Mouse (Mus musculus) urinary bladder, adult 18-20 months (tissue): ENCODE measurements around the gene Prss48.
"Not testable (repeated sequence)": the region's sequence is repeated elsewhere in the genome, so short reads cannot be mapped to it uniquely, and the experiment has no call there.

Experiments
- DNase-seq, 2 experiments: peaks; one replicate each; pipeline ENCODE4 v3.0.0; 2022; ENCODE audit warnings: low spot score in 2 of 2, mixed read lengths in 2 of 2

Prss48 gene

GRCm38 (mm10) chr3:86004751-86005150, 2.5 kb upstream of the Prss48 start:
- no peak for DNase-seq

- DNase-seq: no peak
Measured at GRCm38 (mm10) chr3:86002940-86003339, 649 bp upstream of the Prss48 start.

GRCm38 (mm10) chr3:86001271-86001670, 1.0 kb downstream of the Prss48 start:
- no peak for DNase-seq

DNA sequence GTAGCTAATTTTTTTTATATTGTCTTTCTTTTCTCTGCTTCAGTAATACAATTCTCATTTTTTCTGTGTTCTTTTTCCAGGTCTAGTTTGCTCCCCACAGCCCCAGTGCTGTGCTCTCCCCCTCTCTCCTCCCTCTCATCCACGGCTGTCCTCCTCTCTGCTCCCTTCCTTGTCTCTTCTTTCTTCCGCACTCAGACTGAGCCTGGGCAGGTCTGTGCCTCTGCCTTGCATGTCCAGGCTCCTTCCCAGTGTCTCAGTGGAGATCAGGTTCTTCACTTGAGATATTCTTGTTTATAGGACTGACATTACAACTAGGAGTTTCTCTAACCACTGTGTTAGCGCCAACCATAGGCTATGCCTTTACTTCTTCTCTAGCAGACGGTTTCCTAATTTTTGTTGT, 7.6 kb downstream of the Prss48 start:
- DNase-seq: peak in 1 of 2 experiments; percentile 42

GRCm38 (mm10) chr3:85993744-85994143, 8.5 kb downstream of the Prss48 start:
- no peak for DNase-seq

DNA sequence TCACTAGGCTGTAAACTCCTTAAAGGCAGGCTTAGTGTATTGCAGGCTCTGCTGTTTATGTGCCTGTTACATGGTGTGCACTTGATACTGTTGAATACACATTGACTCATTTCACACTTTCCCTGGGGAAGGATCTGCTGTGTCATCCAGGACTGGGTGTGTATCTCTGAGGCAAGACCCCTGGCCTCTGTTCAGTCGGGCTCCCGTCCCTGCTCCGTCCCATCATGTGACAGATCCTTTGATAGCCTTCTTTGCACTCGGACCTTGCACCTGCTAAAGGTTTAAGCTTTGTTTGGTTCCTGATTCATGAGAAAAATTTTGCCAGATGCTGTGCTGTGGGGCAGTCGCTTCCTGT, 10.5 kb downstream of the Prss48 start:
- DNase-seq: no peak

DNA sequence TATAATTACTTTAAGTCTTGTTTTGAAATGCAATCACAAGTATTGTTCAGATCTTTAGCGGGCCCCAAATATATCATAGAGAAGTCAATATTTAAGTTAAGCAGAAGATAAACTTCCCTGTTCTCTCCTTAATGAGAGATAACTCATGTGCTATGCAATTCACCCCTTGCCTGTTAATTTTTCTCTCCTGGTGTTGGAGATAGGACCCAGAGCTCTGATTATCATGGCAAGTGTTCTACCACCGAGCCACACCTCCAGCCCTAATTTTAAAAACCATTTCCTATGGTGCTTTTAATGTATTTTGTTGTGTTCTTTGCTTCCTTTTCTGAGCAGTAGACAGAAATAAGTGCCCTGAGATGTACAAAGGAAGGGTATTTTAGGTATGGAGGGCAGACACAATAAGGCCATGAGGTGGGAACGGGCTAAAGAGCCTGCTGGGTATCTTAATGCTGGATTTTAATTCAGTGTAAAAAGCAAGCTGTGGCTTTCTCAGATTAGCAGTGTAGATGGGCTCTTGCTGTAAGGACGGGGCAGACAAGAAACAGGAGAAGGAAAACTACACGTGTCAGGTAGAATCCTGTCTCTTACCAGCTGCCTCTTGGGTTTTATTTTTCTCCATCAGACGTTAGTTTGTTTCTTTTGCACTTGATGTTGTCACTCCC, 11.0 kb downstream of the Prss48 start:
- DNase-seq: no peak

DNA sequence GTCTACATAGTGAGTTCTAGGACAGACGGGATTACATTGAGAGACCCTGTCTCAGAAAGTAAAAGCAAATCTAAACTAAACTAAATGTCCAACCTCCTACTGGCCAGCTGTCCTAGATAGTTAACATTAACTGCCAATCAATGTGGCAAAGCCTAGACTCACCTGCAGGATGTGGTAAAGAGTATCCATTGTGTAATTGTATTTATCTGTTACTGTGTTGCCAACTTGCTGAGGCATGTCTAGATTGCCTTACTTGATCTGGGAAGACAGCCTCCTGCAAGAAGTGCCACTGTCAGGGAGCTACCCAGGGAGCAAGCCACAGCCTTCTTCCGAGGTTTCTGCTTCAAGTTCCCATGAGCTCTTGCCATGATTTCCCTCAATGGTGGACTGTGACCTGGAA, 15.1 kb downstream of the Prss48 start:
- no peak for DNase-seq

GRCm38 (mm10) chr3:85984537-85984936, 17.8 kb downstream of the Prss48 start:
- no peak for DNase-seq

- not testable (repeated sequence) for DNase-seq
Measured at GRCm38 (mm10) chr3:85981761-85982160, 20.5 kb downstream of the Prss48 start.

GRCm38 (mm10) chr3:85980036-85980435, 22.3 kb downstream of the Prss48 start:
- no peak for DNase-seq

DNA sequence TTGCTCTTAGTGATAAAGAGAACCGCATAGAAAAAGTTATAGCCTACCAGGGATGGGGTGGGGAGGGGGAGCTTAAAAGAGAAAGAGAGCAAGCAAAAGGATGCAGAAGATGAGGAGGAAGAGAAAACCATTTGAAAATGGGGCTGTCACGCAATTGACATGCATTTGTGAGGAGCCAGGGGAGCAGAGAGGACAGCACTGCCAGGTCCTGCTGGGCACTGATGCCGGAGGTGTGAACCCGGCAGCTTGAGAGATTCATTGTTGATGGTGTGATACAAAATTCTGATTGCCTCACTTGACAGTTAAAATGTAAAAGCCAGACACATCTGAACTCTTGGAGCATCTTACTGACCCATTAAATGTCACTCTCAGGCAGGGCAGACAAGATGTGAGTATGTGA, 27.8 kb downstream of the Prss48 start:
- no peak for DNase-seq

- DNase-seq: no peak
Measured at GRCm38 (mm10) chr3:85973376-85974140, 28.7 kb downstream of the Prss48 start.

- DNase-seq: no peak
Measured at GRCm38 (mm10) chr3:85971599-85971975, 30.7 kb downstream of the Prss48 start.

- DNase-seq: peak; percentile 72 to 86
Measured at GRCm38 (mm10) chr3:85970742-85971598, 31.3 kb downstream of the Prss48 start, which contains the start of gene Sh3d19. TSS of gene Sh3d19 (plus strand) at chr3:85971109.

GRCm38 (mm10) chr3:85969040-85969439, 33.3 kb downstream of the Prss48 start:
- DNase-seq: no peak

- DNase-seq: no peak
Measured at GRCm38 (mm10) chr3:85965479-85965878, 36.8 kb downstream of the Prss48 start.

DNA sequence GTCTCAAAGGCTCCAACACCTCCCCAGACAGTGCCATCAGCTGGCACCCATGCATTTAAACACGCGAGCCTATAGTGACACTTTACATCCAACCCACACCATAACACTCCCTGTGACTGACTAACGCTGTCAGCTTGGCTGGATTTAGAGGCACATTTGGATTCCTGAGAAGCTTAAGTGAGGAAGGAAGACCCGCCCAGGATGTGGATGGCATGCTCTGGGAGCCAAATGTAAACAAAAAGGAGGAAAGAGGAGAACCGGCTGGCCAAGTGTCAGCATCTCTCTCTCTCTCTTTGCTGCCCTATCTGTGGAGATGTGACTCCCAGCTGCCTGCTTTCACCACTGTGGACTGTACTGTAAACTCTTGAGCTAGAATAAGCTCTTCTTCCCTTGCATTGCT, 41.2 kb downstream of the Prss48 start:
- DNase-seq: no peak

DNA sequence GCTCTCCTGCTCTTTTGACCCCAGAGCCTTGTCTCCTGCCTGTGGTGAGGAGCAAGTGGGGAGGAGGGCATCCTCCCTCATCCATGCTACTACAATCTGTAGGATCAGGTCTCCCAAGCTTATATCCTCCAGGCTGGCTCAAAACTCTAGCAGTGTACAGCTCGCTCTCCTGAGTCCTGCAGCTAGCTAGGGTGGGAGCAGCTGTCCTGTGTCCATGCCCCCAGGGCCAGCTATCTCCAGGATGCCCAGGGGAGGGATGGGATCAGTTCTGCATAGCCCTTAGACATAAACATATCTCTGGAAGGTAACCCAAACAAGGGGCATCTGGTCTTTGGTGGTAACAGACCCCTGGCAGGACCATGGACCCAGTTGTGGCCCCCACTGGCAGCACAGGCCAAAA, 42.6 kb downstream of the Prss48 start:
- no peak for DNase-seq

- DNase-seq: no peak
Measured at GRCm38 (mm10) chr3:85955704-85956103, 46.6 kb downstream of the Prss48 start.

GRCm38 (mm10) chr3:85955269-85955668, 47.0 kb downstream of the Prss48 start:
- DNase-seq: no peak

DNA sequence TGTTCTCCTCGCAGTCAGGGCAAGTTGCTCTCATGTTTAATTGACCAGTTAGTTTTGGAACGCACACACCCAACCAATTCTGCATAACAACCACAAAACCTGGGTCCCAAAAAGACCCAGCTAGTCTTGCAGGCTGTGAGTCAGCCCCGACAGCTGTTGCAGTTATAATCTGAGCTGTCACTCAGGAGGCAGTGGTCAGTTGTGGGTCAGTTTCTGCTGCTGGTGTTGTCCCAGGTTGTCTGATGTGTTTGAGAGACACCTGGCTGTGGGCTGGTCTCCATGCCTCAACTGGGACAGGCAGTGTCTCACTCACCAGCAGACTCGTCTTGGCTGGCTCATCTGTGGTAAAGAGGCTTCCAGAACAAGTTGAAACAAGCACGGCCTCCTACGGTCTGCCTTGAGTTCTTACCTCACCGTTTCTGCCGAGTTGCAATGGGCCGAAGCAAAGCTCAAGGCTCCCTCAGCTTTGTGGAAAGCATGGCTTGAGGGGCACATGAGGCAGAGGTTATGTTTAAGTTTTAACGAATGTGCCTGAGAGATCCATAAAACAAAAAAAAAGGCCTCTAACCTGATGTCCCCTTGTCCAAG, 49.5 kb downstream of the Prss48 start:
- no peak for DNase-seq
